Mouse (Mus musculus) liver, postnatal 0 days (tissue): ENCODE results near the gene Slc17a5.

Experiments
- CTCF ChIP-seq: sonication (generic); IDR thresholded peaks from 2 replicates; pipeline ENCODE4 v1.5.1; 2016; ENCODE audit warnings: antibody characterized with exemption, low read depth
- EP300 ChIP-seq: IDR thresholded peaks from 2 replicates; pipeline ENCODE4 v1.6.1; 2016; ENCODE audit warnings: antibody characterized with exemption, low read depth, mild to moderate bottlenecking

DNA sequence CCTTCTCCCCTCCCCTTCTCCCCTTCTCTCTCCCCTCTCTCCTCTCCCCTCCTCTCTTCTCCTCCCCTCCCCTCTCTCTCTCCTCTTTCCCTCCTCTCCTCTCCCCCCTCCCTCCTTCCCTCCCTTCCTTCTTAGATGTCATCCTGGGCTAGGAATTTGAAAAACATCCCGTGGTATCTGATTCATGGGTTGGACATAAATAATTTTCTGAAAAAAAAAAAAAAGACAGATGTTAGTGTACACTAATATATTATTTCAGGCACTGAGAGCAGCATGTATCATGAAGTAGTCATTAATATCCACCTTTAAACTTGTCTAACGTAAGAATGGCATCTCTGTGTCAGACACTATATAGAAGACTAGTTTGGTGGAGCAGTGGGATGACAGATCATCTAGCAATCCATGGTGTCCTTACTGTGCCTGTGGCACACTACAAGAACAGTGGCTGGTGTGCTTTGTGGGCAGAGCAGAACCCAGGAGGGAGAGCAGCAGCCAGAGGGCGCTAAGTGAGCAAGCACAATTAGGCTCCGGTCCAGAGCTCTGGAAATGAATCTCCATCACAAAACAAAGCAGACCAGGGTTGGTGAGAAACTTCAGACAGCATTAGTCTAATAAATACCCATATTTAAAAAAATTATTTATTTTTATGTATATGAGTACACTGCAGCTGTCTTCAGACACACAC is 13.3 kb upstream of the Slc17a5 start:
- peak; percentile 49 for TF ChIP-seq CTCF
- TF ChIP-seq EP300 = no peak
